Mouse (Mus musculus): ENCODE data around the gene Gnb1l.

The Gnb1l gene

GRCm38 (mm10) chr16:18586906-18587546, 88.5 kb downstream of the Gnb1l start:
- no peak for DNase-seq (ENCODE audit: low spot score)

- DNase-seq (ENCODE audit: low spot score), result no peak
Measured at GRCm38 (mm10) chr16:18587847-18588737, 89.6 kb downstream of the Gnb1l start.

GRCm38 (mm10) chr16:18588738-18589055, 90.2 kb downstream of the Gnb1l start:
- DNase-seq (ENCODE audit: low spot score), result no peak

- no peak for DNase-seq (ENCODE audit: low spot score)
Measured at GRCm38 (mm10) chr16:18589080-18589621, 90.6 kb downstream of the Gnb1l start.

- DNase-seq (ENCODE audit: low spot score), result peak; percentile 53
Measured at GRCm38 (mm10) chr16:18589804-18590790, 91.6 kb downstream of the Gnb1l start, which contains the start of gene Tbx1. Tbx1 (minus strand) TSS chr16:18590671.

GRCm38 (mm10) chr16:18591047-18592018, 92.8 kb downstream of the Gnb1l start:
- DNase-seq (ENCODE audit: low spot score), result peak; percentile 70

- DNase-seq (ENCODE audit: low spot score), result no peak
Measured at GRCm38 (mm10) chr16:18593930-18594329, 95.4 kb downstream of the Gnb1l start.

- DNase-seq (ENCODE audit: low spot score), result no peak
Measured at GRCm38 (mm10) chr16:18596255-18596654, 97.7 kb downstream of the Gnb1l start.

GRCm38 (mm10) chr16:18598006-18598405, 99.5 kb downstream of the Gnb1l start:
- DNase-seq (ENCODE audit: low spot score), result no peak

GRCm38 (mm10) chr16:18601447-18601846, 102.9 kb downstream of the Gnb1l start:
- no peak for DNase-seq (ENCODE audit: low spot score)

GRCm38 (mm10) chr16:18604267-18604701, 105.8 kb downstream of the Gnb1l start:
- no peak for DNase-seq (ENCODE audit: low spot score)

GRCm38 (mm10) chr16:18605705-18606104, 107.2 kb downstream of the Gnb1l start:
- no peak for DNase-seq (ENCODE audit: low spot score)

- DNase-seq (ENCODE audit: low spot score), result peak; percentile 64
Measured at GRCm38 (mm10) chr16:18608226-18608625, 109.7 kb downstream of the Gnb1l start.

GRCm38 (mm10) chr16:18609099-18609498, 110.6 kb downstream of the Gnb1l start:
- no peak for DNase-seq (ENCODE audit: low spot score)

GRCm38 (mm10) chr16:18611752-18612151, 113.2 kb downstream of the Gnb1l start:
- DNase-seq (ENCODE audit: low spot score), result no peak

- DNase-seq (ENCODE audit: low spot score), result no peak
Measured at GRCm38 (mm10) chr16:18613301-18613700, 114.8 kb downstream of the Gnb1l start.
